Mouse (Mus musculus) activated CD4-positive, CD25-positive, alpha-beta regulatory T cell, adult 4 months (primary cell): ENCODE measurements around the gene Sbno2. TPM values are rescaled to one million over a fixed set of nuclear protein-coding genes. Genes with fewer than 3 reads are reported as not detected.

Experiments
- ATAC-seq: one replicate; pipeline ENCODE4 v1.8.0; 2017
- polyA plus RNA-seq, 2 experiments: library from polyadenylated mRNA; unstranded; fragments of 100-300 nt; shearing (Covaris generic); gene quantifications; one replicate each; pipeline ENCODE4 v1.2.1; 2017

Gene Sbno2
- polyA plus RNA-seq, 2 experiments from 2014 or later: 26.8 to 32.5 TPM

- ATAC-seq: no peak
Observed at GRCm38 (mm10) chr10:80033511-80034391, 71.6 kb downstream of the Sbno2 start.

- ATAC-seq: peak; percentile 55
Observed at GRCm38 (mm10) chr10:80032799-80033480, 72.4 kb downstream of the Sbno2 start.

GRCm38 (mm10) chr10:80030736-80031135 is 74.6 kb downstream of the Sbno2 start:
- no peak for ATAC-seq

GRCm38 (mm10) chr10:80030191-80030590 is 75.2 kb downstream of the Sbno2 start:
- no peak for ATAC-seq

- ATAC-seq: no peak
Observed at GRCm38 (mm10) chr10:80028521-80028846, 76.9 kb downstream of the Sbno2 start.

- no peak for ATAC-seq
Observed at GRCm38 (mm10) chr10:80027681-80028520, 77.5 kb downstream of the Sbno2 start.

GRCm38 (mm10) chr10:80025889-80026288 is 79.5 kb downstream of the Sbno2 start:
- ATAC-seq: no peak

GRCm38 (mm10) chr10:80025463-80025862 is 79.9 kb downstream of the Sbno2 start:
- no peak for ATAC-seq

- no peak for ATAC-seq
Observed at GRCm38 (mm10) chr10:80025044-80025347, 80.4 kb downstream of the Sbno2 start.

- ATAC-seq: peak; percentile 91
Observed at GRCm38 (mm10) chr10:80024229-80025043, 80.9 kb downstream of the Sbno2 start.

GRCm38 (mm10) chr10:80023758-80024157 is 81.6 kb downstream of the Sbno2 start:
- peak; percentile 19 for ATAC-seq

GRCm38 (mm10) chr10:80022806-80023205 is 82.6 kb downstream of the Sbno2 start:
- no peak for ATAC-seq

GRCm38 (mm10) chr10:80022164-80022563 is 83.2 kb downstream of the Sbno2 start:
- ATAC-seq: no peak

- ATAC-seq: no peak
Observed at GRCm38 (mm10) chr10:80021320-80021641, 84.1 kb downstream of the Sbno2 start.

- no peak for ATAC-seq
Observed at GRCm38 (mm10) chr10:80020603-80021319, 84.6 kb downstream of the Sbno2 start.

GRCm38 (mm10) chr10:80020191-80020590 is 85.2 kb downstream of the Sbno2 start:
- ATAC-seq: no peak

GRCm38 (mm10) chr10:80019471-80020131 is 85.8 kb downstream of the Sbno2 start:
- no peak for ATAC-seq

- ATAC-seq: peak; percentile 19
Observed at GRCm38 (mm10) chr10:80018739-80019297, 86.6 kb downstream of the Sbno2 start.

- no peak for ATAC-seq
Observed at GRCm38 (mm10) chr10:80017771-80018170, 87.6 kb downstream of the Sbno2 start.

GRCm38 (mm10) chr10:80017361-80017760 is 88.0 kb downstream of the Sbno2 start:
- peak; percentile 43 for ATAC-seq

GRCm38 (mm10) chr10:80016931-80017330 is 88.4 kb downstream of the Sbno2 start:
- ATAC-seq: peak; percentile 21
